ENCODE assay signal across 8 mouse cellular contexts in genomic region chr4:142238486-142239239, GRCm38 (mm10). TPM values are rescaled to one million over a fixed set of nuclear protein-coding genes. Genes with fewer than 3 reads are reported as not detected.
DNase-seq lines count a peak whose midpoint lies in the region; ATAC-seq lines count a peak whose summit lies in the region.

No protein-coding gene starts in this region.

- H3K4me1 ChIP-seq in embryonic facial prominence, embryonic 11.5 days (ENCODE audit: control insufficient read depth, insufficient read depth, low read length) = peaks cover 5% of the 10 kb centered on the region
- H3K4me1 ChIP-seq in heart, embryonic 11.5 days (ENCODE audit: control insufficient read depth, insufficient read depth, low read length) = peaks cover 12% of the 10 kb centered on the region
- peaks cover 55% of the 10 kb centered on the region for H3K4me1 ChIP-seq in limb, embryonic 15.5 days
- peaks cover 30% of the 10 kb centered on the region for H3K4me1 ChIP-seq in midbrain, embryonic 15.5 days

- peak overlapping the region; percentile 73 for H3K4me3 ChIP-seq in embryonic facial prominence, embryonic 11.5 days (ENCODE audit: low read depth, low read length)
- peak overlapping the region; percentile 77 for H3K4me3 ChIP-seq in heart, embryonic 11.5 days (ENCODE audit: low read depth, low read length)
- peak overlapping the region; percentile 71 for H3K4me3 ChIP-seq in limb, embryonic 15.5 days
- peak overlapping the region; percentile 55 for H3K4me3 ChIP-seq in midbrain, embryonic 15.5 days

- H3K4me2 ChIP-seq in embryonic facial prominence, embryonic 11.5 days (ENCODE audit: low read depth, low read length) = peak overlapping the region; percentile 96
- peak overlapping the region; percentile 94 for H3K4me2 ChIP-seq in heart, embryonic 11.5 days
- peak overlapping the region; percentile 94 for H3K4me2 ChIP-seq in limb, embryonic 15.5 days
- H3K4me2 ChIP-seq in midbrain, embryonic 15.5 days = peak overlapping the region; percentile 98

- H3K9ac ChIP-seq in embryonic facial prominence, embryonic 11.5 days (replicated peaks; ENCODE audit: low read length) = peak overlapping the region; percentile 71
- H3K9ac ChIP-seq in heart, embryonic 11.5 days (ENCODE audit: low read depth, low read length) = peak overlapping the region; percentile 82
- H3K9ac ChIP-seq in limb, embryonic 15.5 days = peak overlapping the region; percentile 74
- peak overlapping the region; percentile 62 for H3K9ac ChIP-seq in midbrain, embryonic 15.5 days

- H3K27ac ChIP-seq in embryonic facial prominence, embryonic 11.5 days (replicated peaks; ENCODE audit: low read depth, low read length) = peak overlapping the region; percentile 65
- H3K27ac ChIP-seq in heart, embryonic 11.5 days (ENCODE audit: low read depth, low read length) = peak overlapping the region; percentile 65
- peak overlapping the region; percentile 86 for H3K27ac ChIP-seq in limb, embryonic 15.5 days
- H3K27ac ChIP-seq in midbrain, embryonic 15.5 days = peak overlapping the region; percentile 21; the same call in 1 of the 2 replicates

- H3K9me3 ChIP-seq in embryonic facial prominence, embryonic 11.5 days (replicated peaks; ENCODE audit: control insufficient read depth, low read length) = no peaks in the 10 kb centered on the region
- H3K9me3 ChIP-seq in heart, embryonic 11.5 days (replicated peaks; ENCODE audit: control insufficient read depth, low read length) = no peaks in the 10 kb centered on the region
- no peaks in the 10 kb centered on the region for H3K9me3 ChIP-seq in limb, embryonic 15.5 days
- H3K9me3 ChIP-seq in midbrain, embryonic 15.5 days = no peaks in the 10 kb centered on the region

- no peaks in the 10 kb centered on the region for H3K36me3 ChIP-seq in embryonic facial prominence, embryonic 11.5 days (replicated peaks; ENCODE audit: control insufficient read depth, insufficient read depth, low read depth, low read length)
- no peaks in the 10 kb centered on the region for H3K36me3 ChIP-seq in heart, embryonic 11.5 days (ENCODE audit: control insufficient read depth, insufficient read depth, low read length)
- H3K36me3 ChIP-seq in limb, embryonic 15.5 days = no peaks in the 10 kb centered on the region
- no peaks in the 10 kb centered on the region for H3K36me3 ChIP-seq in midbrain, embryonic 15.5 days (replicated peaks)

- H3K27me3 ChIP-seq in embryonic facial prominence, embryonic 11.5 days (ENCODE audit: control insufficient read depth, insufficient read depth, low read length) = no peaks in the 10 kb centered on the region
- H3K27me3 ChIP-seq in heart, embryonic 11.5 days (ENCODE audit: control insufficient read depth, insufficient read depth, low read length) = no peaks in the 10 kb centered on the region
- no peaks in the 10 kb centered on the region for H3K27me3 ChIP-seq in limb, embryonic 15.5 days
- 0 out of 2 replicates have a peak, but pooled peaks cover 2% of the 10 kb centered on the region for H3K27me3 ChIP-seq in midbrain, embryonic 15.5 days (replicated peaks)

- ATAC-seq in embryonic facial prominence, embryonic 11.5 days (replicated peaks; ENCODE audit: insufficient number of reproducible peaks, low FRiP score, low TSS enrichment, low read depth) = peak; percentile 31
- peak; percentile 71 for ATAC-seq in heart, embryonic 11.5 days (replicated peaks; ENCODE audit: insufficient number of reproducible peaks, low FRiP score, low TSS enrichment)
- ATAC-seq in limb, embryonic 15.5 days (ENCODE audit: insufficient number of reproducible peaks, low FRiP score, low TSS enrichment, low read depth) = peak; percentile 23; the same call in 1 of the 2 replicates
- peak; percentile 70 for ATAC-seq in midbrain, embryonic 15.5 days (replicated peaks)

- WGBS in embryonic facial prominence, embryonic 11.5 days = under 1% methylated on average over 65 of the region's 69 CpGs
- under 1% methylated on average over 65 of the region's 69 CpGs for WGBS in heart, embryonic 11.5 days (ENCODE audit: insufficient replicate concordance)
- under 1% methylated on average over 69 of the region's 69 CpGs for WGBS in limb, embryonic 15.5 days
- 1% methylated on average over 69 of the region's 69 CpGs for WGBS in midbrain, embryonic 15.5 days

- peak; percentile 54 for DNase-seq in layer of hippocampus, adult 11-12 months (ENCODE audit: low spot score)
- DNase-seq in layer of hippocampus, adult 9-10 months (ENCODE audit: low spot score) = no peak
- DNase-seq in embryonic facial prominence, embryonic 11.5 days (ENCODE audit: low spot score) = peak; percentile 54
- DNase-seq in kidney, adult 9 months = peak; percentile 74
- DNase-seq in testis, postnatal 10 days (ENCODE audit: low spot score) = peak; percentile 79

RNA-seq across cellular contexts. Expression of gene Kazn, which starts 0.5 kb away (rescaled TPM):
- polyA plus RNA-seq in embryonic facial prominence, embryonic 11.5 days (2014; fragmentation: Nextera tagmentation; extraction: Ambion mirVana) = 11.1 and 13.2 TPM in 2 replicates
- polyA plus RNA-seq in heart, embryonic 11.5 days (2014; fragmentation: Nextera tagmentation; extraction: Ambion mirVana) = 5.8 and 8.0 TPM in 2 replicates
- 11.1 and 15.2 TPM in 2 replicates for polyA plus RNA-seq in limb, embryonic 15.5 days (2015; fragmentation: Nextera tagmentation; extraction: Ambion mirVana)
- 33.6 and 34.3 TPM in 2 replicates for polyA plus RNA-seq in midbrain, embryonic 15.5 days (2015; fragmentation: Nextera tagmentation; extraction: Ambion mirVana)

Comparison
In these comparisons a context has a peak if more than half of its experiments do, and no peak if none do; other contexts are left out.
1. H3K27ac ChIP-seq: peak in every context shown above with its lines; median percentile 86 in limb, embryonic 15.5 days; 65 in embryonic facial prominence, embryonic 11.5 days; 65 in heart, embryonic 11.5 days; 21 in midbrain, embryonic 15.5 days.